Mouse (Mus musculus): ENCODE results near the gene Ppef1.

DNA sequence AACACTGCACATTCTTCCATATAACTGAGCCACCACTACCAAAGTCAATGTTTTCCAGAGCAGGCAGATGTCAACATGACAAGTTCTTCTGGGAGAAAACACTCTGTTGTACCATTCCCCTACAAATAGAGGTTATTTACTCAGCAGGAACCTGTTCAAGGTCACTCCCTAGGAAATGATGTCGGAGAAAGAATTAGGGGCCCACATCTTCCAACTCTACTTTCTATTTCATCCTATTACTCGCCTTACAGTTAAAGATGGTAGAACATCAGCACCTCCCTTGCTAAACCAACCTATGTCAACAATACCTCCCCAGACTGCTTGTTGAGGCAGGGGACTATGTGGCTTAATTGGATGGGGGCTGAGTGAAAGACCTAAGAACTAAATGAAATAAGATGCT is 32.1 kb upstream of the Ppef1 start, which contains the start of gene Rs1:
- no peak for TF ChIP-seq POLR2A (IDR thresholded peaks at IDR 0.05; ENCODE audit: insufficient read depth, low read depth, low read length)
- no peak for TF ChIP-seq CTCF (IDR thresholded peaks at IDR 0.05; ENCODE audit: insufficient read depth, low read depth, low read length)

Measured in olfactory bulb, adult 2 months (tissue).